Mouse (Mus musculus): ENCODE data around the gene Wfdc21.

The Wfdc21 gene

GRCm38 (mm10) chr11:83728757-83729432 lies 17.8 kb upstream of the Wfdc21 start:
- no peaks in the 10 kb centered on the region for H3K36me3 ChIP-seq (ENCODE audit: insufficient read depth, low read length)
- no peaks in the 10 kb centered on the region for H3K9me3 ChIP-seq (ENCODE audit: low read length)
- TF ChIP-seq NANOG (IDR thresholded peaks at IDR 0.05; ENCODE audit: borderline replicate concordance, low read length) (no peak), CTCF (conservative IDR thresholded peaks at IDR 0.05; ENCODE audit: low read length) (peak; percentile 47), POU5F1 (IDR thresholded peaks at IDR 0.05; ENCODE audit: borderline replicate concordance, low read length) (no peak)
- no peaks in the 10 kb centered on the region for H3K4me1 ChIP-seq (replicated peaks; ENCODE audit: low read depth, low read length)
- no peaks in the 10 kb centered on the region for H3K27me3 ChIP-seq (ENCODE audit: insufficient read depth, low read length)
- no peak overlapping the region for H3K4me3 ChIP-seq (replicated peaks; ENCODE audit: low read length)

GRCm38 (mm10) chr11:83731116-83731515 lies 15.6 kb upstream of the Wfdc21 start:
- no peaks in the 10 kb centered on the region for H3K9me3 ChIP-seq (ENCODE audit: low read length)
- H3K27me3 ChIP-seq (ENCODE audit: insufficient read depth, low read length), result no peaks in the 10 kb centered on the region
- H3K4me1 ChIP-seq (replicated peaks; ENCODE audit: low read depth, low read length), result no peaks in the 10 kb centered on the region
- H3K36me3 ChIP-seq (ENCODE audit: insufficient read depth, low read length), result no peaks in the 10 kb centered on the region
- TF ChIP-seq CTCF (conservative IDR thresholded peaks at IDR 0.05; ENCODE audit: low read length), result no peak
- no peak for TF ChIP-seq POU5F1 (IDR thresholded peaks at IDR 0.05; ENCODE audit: borderline replicate concordance, low read length)
- no peak for TF ChIP-seq NANOG (IDR thresholded peaks at IDR 0.05; ENCODE audit: borderline replicate concordance, low read length)
- H3K4me3 ChIP-seq (replicated peaks; ENCODE audit: low read length), result no peak overlapping the region

- Histone ChIP-seq H3K4me3 (replicated peaks; ENCODE audit: low read length) (no peak overlapping the region), H3K4me1 (replicated peaks; ENCODE audit: low read depth, low read length) (no peaks in the 10 kb centered on the region), H3K36me3 (ENCODE audit: insufficient read depth, low read length) (no peaks in the 10 kb centered on the region)
These were observed 13.6 kb upstream of the Wfdc21 start for GRCm38 (mm10) chr11:83733071-83733640.

GRCm38 (mm10) chr11:83734215-83734614 lies 12.5 kb upstream of the Wfdc21 start:
- Histone ChIP-seq H3K4me1 (replicated peaks; ENCODE audit: low read depth, low read length) (no peaks in the 10 kb centered on the region), H3K4me3 (replicated peaks; ENCODE audit: low read length) (no peak overlapping the region), H3K27me3 (ENCODE audit: insufficient read depth, low read length) (no peaks in the 10 kb centered on the region), H3K9me3 (ENCODE audit: low read length) (no peaks in the 10 kb centered on the region), H3K36me3 (ENCODE audit: insufficient read depth, low read length) (no peaks in the 10 kb centered on the region)
- no peak for TF ChIP-seq CTCF (conservative IDR thresholded peaks at IDR 0.05; ENCODE audit: low read length)
- no peak for TF ChIP-seq POU5F1 (IDR thresholded peaks at IDR 0.05; ENCODE audit: borderline replicate concordance, low read length)
- no peak for TF ChIP-seq NANOG (IDR thresholded peaks at IDR 0.05; ENCODE audit: borderline replicate concordance, low read length)

More at GRCm38 (mm10) chr11:83733071-83733640, 13.6 kb upstream of the Wfdc21 start:
- H3K27me3 ChIP-seq (ENCODE audit: insufficient read depth, low read length), result no peaks in the 10 kb centered on the region
- TF ChIP-seq CTCF (conservative IDR thresholded peaks at IDR 0.05; ENCODE audit: low read length) (no peak), POU5F1 (IDR thresholded peaks at IDR 0.05; ENCODE audit: borderline replicate concordance, low read length) (no peak), NANOG (IDR thresholded peaks at IDR 0.05; ENCODE audit: borderline replicate concordance, low read length) (no peak)
- H3K9me3 ChIP-seq (ENCODE audit: low read length), result no peaks in the 10 kb centered on the region

GRCm38 (mm10) chr11:83735881-83736280 lies 10.9 kb upstream of the Wfdc21 start:
- 0 out of 2 replicates have a peak, but pooled peaks cover 2% of the 10 kb centered on the region for H3K27me3 ChIP-seq (ENCODE audit: insufficient read depth, low read length)
- no peak for TF ChIP-seq CTCF (conservative IDR thresholded peaks at IDR 0.05; ENCODE audit: low read length)
- no peak for TF ChIP-seq NANOG (IDR thresholded peaks at IDR 0.05; ENCODE audit: borderline replicate concordance, low read length)
- TF ChIP-seq POU5F1 (IDR thresholded peaks at IDR 0.05; ENCODE audit: borderline replicate concordance, low read length), result no peak
- no peaks in the 10 kb centered on the region for H3K9me3 ChIP-seq (ENCODE audit: low read length)
- H3K4me3 ChIP-seq (replicated peaks; ENCODE audit: low read length), result no peak overlapping the region
- H3K36me3 ChIP-seq (ENCODE audit: insufficient read depth, low read length), result no peaks in the 10 kb centered on the region
- H3K4me1 ChIP-seq (replicated peaks; ENCODE audit: low read depth, low read length), result no peaks in the 10 kb centered on the region

- Histone ChIP-seq H3K4me1 (replicated peaks; ENCODE audit: low read depth, low read length) (no peaks in the 10 kb centered on the region), H3K27me3 (ENCODE audit: insufficient read depth, low read length) (0 out of 2 replicates have a peak, but pooled peaks cover 2% of the 10 kb centered on the region), H3K9me3 (ENCODE audit: low read length) (no peaks in the 10 kb centered on the region), H3K36me3 (ENCODE audit: insufficient read depth, low read length) (no peaks in the 10 kb centered on the region), H3K4me3 (replicated peaks; ENCODE audit: low read length) (no peak overlapping the region)
- TF ChIP-seq CTCF (conservative IDR thresholded peaks at IDR 0.05; ENCODE audit: low read length), result no peak
- no peak for TF ChIP-seq POU5F1 (IDR thresholded peaks at IDR 0.05; ENCODE audit: borderline replicate concordance, low read length)
- no peak for TF ChIP-seq NANOG (IDR thresholded peaks at IDR 0.05; ENCODE audit: borderline replicate concordance, low read length)
These were observed 9.6 kb upstream of the Wfdc21 start for GRCm38 (mm10) chr11:83737109-83737558.

GRCm38 (mm10) chr11:83739241-83739640 lies 7.5 kb upstream of the Wfdc21 start:
- Histone ChIP-seq H3K9me3 (ENCODE audit: low read length) (no peaks in the 10 kb centered on the region), H3K27me3 (ENCODE audit: insufficient read depth, low read length) (peaks cover 8% of the 10 kb centered on the region), H3K4me3 (replicated peaks; ENCODE audit: low read length) (no peak overlapping the region), H3K36me3 (ENCODE audit: insufficient read depth, low read length) (no peaks in the 10 kb centered on the region), H3K4me1 (replicated peaks; ENCODE audit: low read depth, low read length) (no peaks in the 10 kb centered on the region)
- TF ChIP-seq CTCF (conservative IDR thresholded peaks at IDR 0.05; ENCODE audit: low read length), result peak; percentile 81
- TF ChIP-seq NANOG (IDR thresholded peaks at IDR 0.05; ENCODE audit: borderline replicate concordance, low read length), result no peak

GRCm38 (mm10) chr11:83740443-83740991 lies 6.2 kb upstream of the Wfdc21 start:
- H3K4me1 ChIP-seq (replicated peaks; ENCODE audit: low read depth, low read length), result no peaks in the 10 kb centered on the region
- H3K36me3 ChIP-seq (ENCODE audit: insufficient read depth, low read length), result no peaks in the 10 kb centered on the region
- no peak overlapping the region for H3K4me3 ChIP-seq (replicated peaks; ENCODE audit: low read length)
- TF ChIP-seq POU5F1 (IDR thresholded peaks at IDR 0.05; ENCODE audit: borderline replicate concordance, low read length) (no peak), NANOG (IDR thresholded peaks at IDR 0.05; ENCODE audit: borderline replicate concordance, low read length) (no peak), CTCF (conservative IDR thresholded peaks at IDR 0.05; ENCODE audit: low read length) (no peak)
- H3K9me3 ChIP-seq (ENCODE audit: low read length), result no peaks in the 10 kb centered on the region
- peaks cover 12% of the 10 kb centered on the region for H3K27me3 ChIP-seq (ENCODE audit: insufficient read depth, low read length)

Data from E14TG2a.4 (cell line).